Mouse (Mus musculus) thymus, adult 2 months (tissue): ENCODE measurements around the gene Sf3b2. TPM values are rescaled to one million over a fixed set of nuclear protein-coding genes. Genes with fewer than 3 reads are reported as not detected.

ENCODE experiments used
- DNase-seq: peaks from one replicate; pipeline ENCODE4 v3.0.0; 2021
- H3K27ac ChIP-seq: fragments of 200-500 bp; 2 replicates; pipeline ENCODE4 v1.5.1; 2012; ENCODE audit warnings: low read length, control low read depth; ENCODE audit not compliant: control insufficient read depth, insufficient read depth
- H3K27me3 ChIP-seq: fragments of 200-500 bp; 2 replicates; pipeline ENCODE4 v1.6.1; 2012; ENCODE audit warnings: mild to moderate bottlenecking, low read length, moderate library complexity, mixed read lengths; ENCODE audit not compliant: control insufficient read depth, insufficient read depth
- H3K36me3 ChIP-seq: fragments of 200-500 bp; 2 replicates; pipeline ENCODE4 v1.6.1; 2012; ENCODE audit warnings: mild to moderate bottlenecking, low read length, moderate library complexity; ENCODE audit not compliant: control insufficient read depth, insufficient read depth
- H3K4me1 ChIP-seq: fragments of 200-500 bp; replicated peaks from 2 replicates; pipeline ENCODE4 v1.6.1; 2012; ENCODE audit warnings: low read length; ENCODE audit not compliant: control insufficient read depth, insufficient read depth
- H3K4me3 ChIP-seq: fragments of 200-500 bp; 2 replicates; pipeline ENCODE4 v1.5.1; 2012; ENCODE audit warnings: mild to moderate bottlenecking, low read length, control low read depth, moderate library complexity; ENCODE audit not compliant: control insufficient read depth, insufficient read depth
- CTCF ChIP-seq: fragments of 200-500 bp; IDR thresholded peaks from 2 replicates; pipeline ENCODE4 v1.5.1; 2012; ENCODE audit warnings: mild to moderate bottlenecking, control low read depth, low read length, moderate library complexity, borderline replicate concordance; ENCODE audit not compliant: control insufficient read depth, poor library complexity, insufficient read depth; ENCODE audit errors: extremely low read depth
- POLR2A ChIP-seq: fragments of 200-500 bp; IDR thresholded peaks from 2 replicates; pipeline ENCODE4 v1.6.1; 2012; ENCODE audit warnings: mild to moderate bottlenecking, low read length, control low read depth, moderate library complexity; ENCODE audit not compliant: control insufficient read depth, poor library complexity, insufficient read depth; ENCODE audit errors: extremely low read depth
- WGBS: fragments of 180-500 bp; shearing (Covaris S2); methylation state at CpG from one replicate; pipeline ENCODE4 v1.1.7; 2018; 5-methylcytosine and 5-hydroxymethylcytosine counted together
- polyA plus RNA-seq: library from polyadenylated mRNA; depleted of rRNA; stranded (reverse); fragments of >200 nt; gene quantifications from 2 replicates; pipeline ENCODE4 v1.2.3, GENCODE M21; 2012

Gene Sf3b2
- polyA plus RNA-seq, 1 experiment, result 213 TPM

DNA sequence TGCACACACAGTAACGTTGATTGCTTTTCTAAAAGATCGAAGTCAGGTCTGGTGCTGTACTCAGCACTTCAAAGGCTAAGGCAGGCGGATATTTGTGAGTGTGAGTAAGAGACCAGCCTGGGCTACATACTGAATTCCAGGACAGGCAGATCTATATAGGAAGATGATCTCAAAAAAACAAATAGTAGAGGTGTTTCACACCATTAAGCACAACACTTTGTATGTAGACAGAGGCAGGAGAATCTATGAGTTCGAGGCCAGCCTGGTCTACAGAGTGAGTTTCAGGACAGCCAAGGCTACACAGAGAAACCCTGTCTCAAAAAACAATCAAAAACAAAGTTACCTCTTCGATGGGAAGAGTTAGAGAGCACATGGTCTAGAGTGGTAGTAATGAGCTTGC, 19.5 kb downstream of the Sf3b2 start:
- H3K4me1 ChIP-seq, result peaks cover 18% of the 10 kb centered on the region
- H3K36me3 ChIP-seq, result peaks cover 43% of the 10 kb centered on the region
- H3K27me3 ChIP-seq, result no peaks in the 10 kb centered on the region
- DNase-seq, result no peak
- WGBS, result 94% methylated on average over 5 of the region's 5 CpGs
- TF ChIP-seq CTCF (no peak), POLR2A (no peak)
- no peak overlapping the region for H3K27ac ChIP-seq
- H3K4me3 ChIP-seq, result no peak overlapping the region

DNA sequence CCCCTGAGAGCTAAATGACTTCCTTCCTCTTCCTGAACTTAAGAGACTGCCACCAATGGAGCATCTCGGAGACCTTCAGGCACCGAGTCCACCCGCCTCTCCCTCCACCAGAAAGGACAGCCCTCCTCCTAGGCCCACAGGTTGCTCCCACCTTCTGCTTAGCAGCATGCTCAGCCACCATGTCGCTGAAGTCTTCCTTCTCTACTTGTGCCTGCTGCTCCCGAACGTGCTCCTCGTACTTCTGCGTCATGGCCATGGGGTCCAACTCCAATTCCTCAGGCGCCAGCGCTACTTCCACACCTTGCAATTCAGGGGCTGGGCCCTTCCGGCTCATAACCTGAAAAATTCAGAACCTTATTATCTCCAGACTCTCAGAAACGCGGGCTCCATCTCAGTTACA, 20.6 kb downstream of the Sf3b2 start:
- Histone ChIP-seq H3K27ac (peak overlapping the region; percentile 68), H3K4me1 (peaks cover 18% of the 10 kb centered on the region), H3K36me3 (peaks cover 37% of the 10 kb centered on the region), H3K4me3 (no peak overlapping the region), H3K27me3 (no peaks in the 10 kb centered on the region)
- TF ChIP-seq POLR2A, result no peak
- no peak for TF ChIP-seq CTCF
- no peak for DNase-seq
- 84% methylated on average over 13 of the region's 13 CpGs for WGBS

DNA sequence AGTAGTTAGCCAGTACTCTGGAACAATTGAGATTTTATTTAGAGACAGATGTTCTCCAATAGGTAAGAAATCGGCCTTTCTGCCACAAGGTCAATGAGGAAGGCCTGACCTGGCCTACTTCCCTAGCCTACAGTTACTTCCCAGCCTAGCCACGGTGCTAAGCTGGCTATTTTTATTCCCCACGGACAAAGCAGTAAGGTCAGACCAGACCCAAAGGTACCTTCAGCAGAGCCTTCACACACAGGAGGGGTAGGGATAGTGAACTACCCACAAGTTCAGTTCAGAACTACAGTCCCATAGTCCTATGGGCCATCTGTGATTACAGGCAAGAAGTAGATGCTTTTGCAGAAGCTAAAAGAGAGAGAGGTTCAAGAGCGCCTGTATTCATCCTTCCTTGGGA, 21.3 kb downstream of the Sf3b2 start:
- TF ChIP-seq POLR2A (no peak), CTCF (no peak)
- no peak overlapping the region for H3K4me3 ChIP-seq
- no peak for DNase-seq
- no peaks in the 10 kb centered on the region for H3K27me3 ChIP-seq
- peaks cover 18% of the 10 kb centered on the region for H3K4me1 ChIP-seq
- 57% methylated on average over 4 of the region's 4 CpGs for WGBS
- peaks cover 30% of the 10 kb centered on the region for H3K36me3 ChIP-seq
- peak overlapping the region; percentile 95 for H3K27ac ChIP-seq

DNA sequence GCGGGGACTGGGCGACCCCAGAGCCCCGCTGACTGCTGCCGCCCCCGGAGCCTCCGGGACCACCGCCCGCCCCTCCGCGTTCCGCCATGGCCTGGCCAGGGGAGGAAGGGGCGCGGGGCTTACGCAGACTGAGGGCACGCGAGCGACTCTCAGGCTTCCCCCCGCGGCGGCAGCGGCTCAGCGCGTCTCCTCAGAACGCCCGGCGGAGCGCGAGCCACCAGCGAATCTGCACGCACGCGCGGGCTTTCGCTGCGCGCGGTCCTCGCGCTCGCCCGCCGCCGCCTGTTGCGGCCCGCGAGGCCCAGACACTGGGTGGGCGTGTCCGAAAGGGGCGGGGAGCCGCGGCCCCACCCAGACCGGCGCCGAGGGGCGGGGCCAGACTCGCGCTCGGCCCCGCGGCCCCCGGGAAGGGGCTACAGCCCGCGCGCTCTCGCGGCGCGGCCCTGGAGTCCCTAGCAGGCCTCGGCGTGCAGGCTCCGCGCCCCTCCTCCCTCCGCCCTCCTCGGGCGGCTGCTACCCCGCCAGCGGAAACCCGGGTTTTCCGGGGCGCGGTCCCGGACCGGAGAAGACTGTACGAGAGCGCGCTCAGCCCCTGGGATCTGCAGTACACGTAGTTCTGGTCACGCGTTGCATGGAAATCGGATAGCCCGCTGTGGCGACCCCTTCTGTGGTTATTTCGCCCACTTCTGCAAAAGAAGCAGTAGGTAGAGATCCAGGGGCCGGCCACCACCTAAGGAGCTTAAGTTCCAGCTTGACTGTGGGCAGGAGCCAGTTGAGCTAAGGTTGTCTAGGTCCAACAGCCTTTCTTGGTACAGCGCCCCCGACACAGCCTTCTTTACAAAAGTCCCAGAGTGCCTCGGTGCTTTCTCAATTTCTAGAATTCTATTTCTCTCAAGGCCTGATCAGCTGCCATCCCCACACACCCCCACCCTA, 22.2 kb downstream of the Sf3b2 start, which contains the start of gene Pacs1:
TSS of gene Pacs1 (minus strand) at position 319 of the 933 bp plus-strand sequence.
- Histone ChIP-seq H3K4me3 (peak within 1 kb of the TSS; percentile 73), H3K4me1 (peaks cover 18% of the 10 kb centered on the region), H3K36me3 (peaks cover 21% of the 10 kb centered on the region), H3K27ac (peak within 1 kb of the TSS; percentile 95), H3K27me3 (no peaks in the 10 kb centered on the region)
- TF ChIP-seq POLR2A, result peak; percentile 59
- TF ChIP-seq CTCF, result peak; percentile 57; the same call in 1 of the 2 replicates
- DNase-seq, result peak; percentile 96
- WGBS, result 1% methylated on average over 94 of the region's 97 CpGs

DNA sequence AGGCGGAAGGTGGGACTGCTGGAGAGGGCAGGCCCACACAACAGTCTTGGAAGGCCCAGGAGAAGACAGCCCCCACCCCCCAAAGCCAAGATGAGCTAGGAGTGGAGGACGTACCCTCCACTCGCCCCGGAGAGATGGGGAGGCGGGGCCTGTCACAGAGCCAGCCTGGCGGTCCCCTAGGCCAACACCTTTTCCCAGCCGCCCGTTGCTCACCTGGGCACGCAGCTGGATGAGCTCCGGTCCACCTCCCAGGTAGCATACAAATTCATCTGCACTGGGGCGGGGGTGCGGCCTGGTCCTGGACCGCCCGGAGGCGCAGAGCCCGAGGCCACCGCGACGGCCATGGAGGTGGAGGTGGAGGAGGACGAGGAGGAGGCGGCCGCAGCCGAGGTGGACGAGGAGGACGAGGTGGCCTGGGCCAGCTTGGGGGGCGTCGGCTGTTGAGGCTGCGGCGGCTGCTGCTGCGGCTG, 22.9 kb downstream of the Sf3b2 start:
- Histone ChIP-seq H3K27ac (no peak overlapping the region), H3K4me3 (peak overlapping the region; percentile 73), H3K4me1 (peaks cover 18% of the 10 kb centered on the region), H3K36me3 (peaks cover 17% of the 10 kb centered on the region), H3K27me3 (no peaks in the 10 kb centered on the region)
- WGBS, result 1% methylated on average over 30 of the region's 30 CpGs
- TF ChIP-seq CTCF, result no peak
- no peak for TF ChIP-seq POLR2A
- peak; percentile 48 for DNase-seq

DNA sequence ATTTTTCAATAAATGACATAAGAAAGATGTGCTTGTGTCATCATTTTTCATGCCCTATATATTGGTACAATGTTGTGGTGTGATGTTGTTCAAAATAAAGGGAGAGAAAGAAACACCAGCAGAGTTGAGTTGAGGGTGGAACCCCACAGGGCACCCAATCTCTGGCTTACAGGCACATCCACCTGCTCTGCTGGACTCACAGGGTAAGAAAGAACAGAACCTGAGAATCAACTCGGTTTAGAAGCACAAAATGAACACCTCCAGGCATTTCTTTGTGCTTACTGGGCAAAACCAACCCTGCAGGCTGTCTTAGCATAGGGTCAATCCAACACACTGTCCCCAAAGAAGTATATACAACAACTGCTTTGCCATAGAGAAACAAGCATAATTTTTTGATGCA, 23.8 kb downstream of the Sf3b2 start:
- TF ChIP-seq CTCF (no peak), POLR2A (no peak)
- Histone ChIP-seq H3K27ac (no peak overlapping the region), H3K27me3 (no peaks in the 10 kb centered on the region), H3K4me3 (no peak overlapping the region), H3K36me3 (peaks cover 14% of the 10 kb centered on the region), H3K4me1 (peaks cover 18% of the 10 kb centered on the region)
- DNase-seq, result no peak
- WGBS, result 29% methylated on average over 1 of the region's 1 CpGs

- Histone ChIP-seq H3K36me3 (peaks cover 4% of the 10 kb centered on the region), H3K27me3 (no peaks in the 10 kb centered on the region), H3K27ac (no peak overlapping the region), H3K4me3 (no peak overlapping the region), H3K4me1 (peaks cover 15% of the 10 kb centered on the region)
- DNase-seq, result no peak
- 91% methylated on average over 5 of the region's 5 CpGs for WGBS
- TF ChIP-seq POLR2A, result no peak
- no peak for TF ChIP-seq CTCF
Measured at GRCm38 (mm10) chr19:5269392-5269791, 25.9 kb downstream of the Sf3b2 start.
